In genomic region chr3:55909290-55909689, GRCm38 (mm10) we compare ENCODE assay signal across 18 mouse cellular contexts.
DNase-seq lines count a peak whose midpoint lies in the region; ATAC-seq and TF ChIP-seq lines count a peak whose summit lies in the region.
"Had no signal": no experiment of that assay in that cellular context is flagged by ENCODE, and none has a peak within 500 bp of the region (broad histone marks: within the 10 kb centered on the region; RNA-seq: fewer than 3 reads in every experiment).

No protein-coding gene starts in this region.

- intact Hi-C loops in left cerebral cortex, postnatal 10 days (cut with DNase I), result no loop called here

- TF ChIP-seq RAD21 in MEL (IDR thresholded peaks at IDR 0.05; ENCODE audit: low read depth, low read length), result no peak

- 78% methylated on average over 1 of the region's 1 CpGs for WGBS in heart, embryonic 10.5 days

- TF ChIP-seq POLR2A in MEL (IDR thresholded peaks at IDR 0.05; ENCODE audit: control insufficient read depth in 1 of 2, insufficient read depth in 1 of 2, low read depth in 1 of 2, low read length in 2 of 2, poor library complexity in 1 of 2), result no peak
- no peak for TF ChIP-seq POLR2A in embryonic fibroblast, embryonic 13.5 days (IDR thresholded peaks at IDR 0.05; ENCODE audit: low read depth, low read length)

- no peaks in the 10 kb centered on the region for H3K4me1 ChIP-seq in heart, embryonic 10.5 days
- no peaks in the 10 kb centered on the region for H3K4me1 ChIP-seq in MEL (ENCODE audit: control insufficient read depth in 1 of 2, insufficient read depth in 2 of 2, low read length in 2 of 2)
- H3K4me1 ChIP-seq in embryonic fibroblast, embryonic 13.5 days (ENCODE audit: control insufficient read depth, insufficient read depth, low read length), result no peaks in the 10 kb centered on the region
- H3K4me1 ChIP-seq: heart, embryonic 15.5 days; intestine, embryonic 15.5 days; limb, embryonic 15.5 days had no signal

- H3K4me3 ChIP-seq in heart, embryonic 10.5 days, result no peak overlapping the region
- no peak overlapping the region for H3K4me3 ChIP-seq in MEL (ENCODE audit: control insufficient read depth in 1 of 2, insufficient read depth in 1 of 2, low read depth in 2 of 2, low read length in 2 of 2)
- no peak overlapping the region for H3K4me3 ChIP-seq in embryonic fibroblast, embryonic 13.5 days (ENCODE audit: insufficient read depth, low read length)
- H3K4me3 ChIP-seq: heart, embryonic 15.5 days; intestine, embryonic 15.5 days; limb, embryonic 15.5 days had no signal

- H3K27ac ChIP-seq in heart, embryonic 10.5 days, result no peak overlapping the region
- H3K27ac ChIP-seq in MEL (ENCODE audit: control insufficient read depth, low read depth, low read length), result no peak overlapping the region
- peak overlapping the region; percentile 61 for H3K27ac ChIP-seq in embryonic fibroblast, embryonic 13.5 days (ENCODE audit: insufficient read depth, low read length)
- H3K27ac ChIP-seq: heart, embryonic 15.5 days; hindbrain, embryonic 14.5 days; intestine, embryonic 15.5 days; limb, embryonic 15.5 days had no signal

- H3K36me3 ChIP-seq in heart, embryonic 10.5 days, result no peaks in the 10 kb centered on the region
- no peaks in the 10 kb centered on the region for H3K36me3 ChIP-seq in MEL (ENCODE audit: control insufficient read depth in 1 of 2, insufficient read depth in 2 of 2, low read length in 2 of 2)
- H3K36me3 ChIP-seq: heart, embryonic 15.5 days; intestine, embryonic 15.5 days; limb, embryonic 15.5 days had no signal

- H3K9me3 ChIP-seq in heart, embryonic 10.5 days, result no peaks in the 10 kb centered on the region
- H3K9me3 ChIP-seq in MEL (replicated peaks; ENCODE audit: insufficient read depth, low read length), result no peaks in the 10 kb centered on the region
- H3K9me3 ChIP-seq: heart, embryonic 15.5 days; intestine, embryonic 15.5 days; limb, embryonic 15.5 days had no signal

- no peaks in the 10 kb centered on the region for H3K27me3 ChIP-seq in heart, embryonic 10.5 days (ENCODE audit: insufficient read depth, poor library complexity, severe bottlenecking)
- H3K27me3 ChIP-seq in MEL (ENCODE audit: control insufficient read depth in 1 of 2, insufficient read depth in 2 of 2, low read length in 2 of 2), result no peaks in the 10 kb centered on the region
- H3K27me3 ChIP-seq: heart, embryonic 15.5 days; intestine, embryonic 15.5 days; limb, embryonic 15.5 days had no signal

- peak; percentile 87 for DNase-seq in heart, adult 11 months
- DNase-seq in heart, embryonic 10.5 days (ENCODE audit: low spot score), result no peak
- peak; percentile 67 for DNase-seq in 3T3-L1 (ENCODE audit: low read depth, low spot score)
- DNase-seq in MEL (ENCODE audit: low read depth, low spot score), result peak; percentile 8
- no peak for DNase-seq in left cerebral cortex, postnatal 10 days (ENCODE audit: extremely low spot score in 1 of 2, low spot score in 2 of 2)
- no peak for DNase-seq in B cell, adult 2 months
- DNase-seq: cerebellum, adult 18-20 months; kidney, postnatal 4 days; lung, postnatal 10 days; midbrain, embryonic 14.5 days; thymus, postnatal 4 days had no signal

- no peak overlapping the region for H3K9ac ChIP-seq in MEL (ENCODE audit: control insufficient read depth, low read depth, low read length, poor library complexity, severe bottlenecking)
- H3K9ac ChIP-seq: heart, embryonic 15.5 days; hindbrain, embryonic 14.5 days; intestine, embryonic 15.5 days; limb, embryonic 15.5 days had no signal

- TF ChIP-seq CTCF in MEL (IDR thresholded peaks at IDR 0.05 in 2 of 3, conservative IDR thresholded peaks at IDR 0.05 in 1 of 3; ENCODE audit: control insufficient read depth in 1 of 3, insufficient read depth in 1 of 3, low read depth in 2 of 3, low read length in 3 of 3, poor library complexity in 1 of 3, severe bottlenecking in 1 of 3), result no peak
- no peak for TF ChIP-seq CTCF in embryonic fibroblast, embryonic 13.5 days (IDR thresholded peaks at IDR 0.05; ENCODE audit: borderline replicate concordance, insufficient read depth, low read length)

- TF ChIP-seq EP300 in MEL (IDR thresholded peaks at IDR 0.05; ENCODE audit: low read depth in 1 of 2, low read length in 2 of 2), result no peak

- no peak for ATAC-seq in monocyte, adult 5-6 weeks (replicated peaks; ENCODE audit: insufficient number of reproducible peaks, low FRiP score, low TSS enrichment, poor library complexity, severe bottlenecking)
- ATAC-seq: forebrain, embryonic 14.5 days; intestine, embryonic 15.5 days had no signal

- no peaks in the 10 kb centered on the region for H3K79me2 ChIP-seq in MEL (ENCODE audit: control insufficient read depth, insufficient read depth, low read length, poor library complexity)

TF ChIP-seq in MEL, 35 proteins besides CTCF, POLR2A, EP300 and RAD21:
- no peak for TF ChIP-seq BHLHE40 (IDR thresholded peaks at IDR 0.05; ENCODE audit: borderline replicate concordance, low read depth, low read length)
- TF ChIP-seq NELFE (IDR thresholded peaks at IDR 0.05; ENCODE audit: low read depth, low read length), result no peak
- TF ChIP-seq MYB (IDR thresholded peaks at IDR 0.05; ENCODE audit: low read depth, low read length), result no peak
- no peak for TF ChIP-seq HCFC1 (IDR thresholded peaks at IDR 0.05; ENCODE audit: low read depth, low read length)
- TF ChIP-seq ETS1 (IDR thresholded peaks at IDR 0.05; ENCODE audit: low read depth, low read length), result no peak
- no peak for TF ChIP-seq RCOR1 (IDR thresholded peaks at IDR 0.05; ENCODE audit: low read depth, low read length)
- TF ChIP-seq ZC3H11A (IDR thresholded peaks at IDR 0.05; ENCODE audit: low read depth, low read length), result no peak
- no peak for TF ChIP-seq MYC (IDR thresholded peaks at IDR 0.05; ENCODE audit: low read depth, low read length)
- TF ChIP-seq CHD2 (IDR thresholded peaks at IDR 0.05; ENCODE audit: low read length), result no peak
- TF ChIP-seq SIN3A (IDR thresholded peaks at IDR 0.05; ENCODE audit: low read length), result no peak
- TF ChIP-seq MAZ (IDR thresholded peaks at IDR 0.05; ENCODE audit: low read depth, low read length), result no peak
- TF ChIP-seq SMC3 (IDR thresholded peaks at IDR 0.05; ENCODE audit: low read depth, low read length), result no peak
- TF ChIP-seq MAX (IDR thresholded peaks at IDR 0.05; ENCODE audit: low read length), result no peak
- TF ChIP-seq UBTF (IDR thresholded peaks at IDR 0.05; ENCODE audit: borderline replicate concordance, insufficient read depth, low read depth, low read length), result no peak
- no peak for TF ChIP-seq MXI1 (IDR thresholded peaks at IDR 0.05; ENCODE audit: low read depth, low read length)
- no peak for TF ChIP-seq E2F4 (IDR thresholded peaks at IDR 0.05; ENCODE audit: borderline replicate concordance, low read depth, low read length)
TF ChIP-seq in MEL: peak in this region for 0.

Comparison
In these comparisons a context has a peak if more than half of its experiments do, and no peak if none do; other contexts are left out.
1. DNase-seq: peak in heart, adult 11 months (single experiment), 3T3-L1 (single experiment) and MEL (single experiment); none in heart, embryonic 10.5 days (single experiment), left cerebral cortex, postnatal 10 days (0 of 2) and B cell, adult 2 months (0 of 2).